Mouse (Mus musculus) hindbrain, embryonic 10.5 days (tissue): Measurements from ENCODE around the gene Olfr516. TPM values are rescaled to one million over a fixed set of nuclear protein-coding genes. Genes with fewer than 3 reads are reported as not detected.
"Not testable (repeated sequence)": the region's sequence is repeated elsewhere in the genome, so short reads cannot be mapped to it uniquely, and the experiment has no call there.

Experiments used
- DNase-seq: peaks from one replicate; pipeline ENCODE4 v3.0.0-alpha.2; 2017; ENCODE audit warnings: low spot score
- H3K27ac ChIP-seq: fragments of 300-500 bp; sonication (generic); 2 replicates; pipeline ENCODE4 v1.5.1; 2016; ENCODE audit warnings: mild to moderate bottlenecking, moderate library complexity
- H3K27me3 ChIP-seq: fragments of 300-500 bp; sonication (generic); 2 replicates; pipeline ENCODE4 v1.6.1; 2016; ENCODE audit warnings: mild to moderate bottlenecking; ENCODE audit not compliant: poor library complexity, insufficient read depth, severe bottlenecking
- H3K36me3 ChIP-seq: fragments of 300-500 bp; sonication (generic); 2 replicates; pipeline ENCODE4 v1.6.1; 2016; ENCODE audit warnings: mild to moderate bottlenecking, moderate library complexity
- H3K4me1 ChIP-seq: fragments of 300-500 bp; sonication (generic); replicated peaks from 2 replicates; pipeline ENCODE4 v1.6.1; 2016; ENCODE audit warnings: mild to moderate bottlenecking
- H3K4me3 ChIP-seq: fragments of 300-500 bp; sonication (generic); 2 replicates; pipeline ENCODE4 v1.5.1; 2016; ENCODE audit warnings: mild to moderate bottlenecking, moderate library complexity
- H3K9me3 ChIP-seq: fragments of 300-500 bp; sonication (generic); 2 replicates; pipeline ENCODE4 v1.6.1; 2016; ENCODE audit warnings: mild to moderate bottlenecking, moderate library complexity
- WGBS: fragments of 180-500 bp; shearing (Covaris S2); methylation state at CpG from one replicate; pipeline ENCODE4 v1.1.7; 2016; 5-methylcytosine and 5-hydroxymethylcytosine counted together
- polyA plus RNA-seq: library from polyadenylated mRNA; unstranded; fragments of >200 nt; fragmentation: Nextera tagmentation; extraction: Ambion mirVana; gene quantifications from 2 replicates; pipeline ENCODE4 v1.2.1, GENCODE M21; 2016

Gene Olfr516
- polyA plus RNA-seq = not detected in 2 replicates

- H3K4me1 ChIP-seq = no peaks in the 10 kb centered on the region
- no peak for DNase-seq
Observed at GRCm38 (mm10) chr7:108850429-108850828, at the start of gene Olfr516. Gene Olfr516 (minus strand): TSS chr7:108850529.

GRCm38 (mm10) chr7:108894320-108894719 lies 44.0 kb upstream of the Olfr516 start, which contains the start of gene Olfr519:
Gene Olfr519 (minus strand): TSS chr7:108894420.
- Histone ChIP-seq H3K9me3 (no peaks in the 10 kb centered on the region), H3K27me3 (no peaks in the 10 kb centered on the region), H3K27ac (no peak within 1 kb of the TSS), H3K36me3 (no peaks in the 10 kb centered on the region), H3K4me1 (no peaks in the 10 kb centered on the region), H3K4me3 (no peak within 1 kb of the TSS)
- WGBS = 89% methylated on average over 5 of the region's 5 CpGs
- no peak for DNase-seq

More at GRCm38 (mm10) chr7:108850429-108850828, at the start of gene Olfr516:
- no peaks in the 10 kb centered on the region for H3K27me3 ChIP-seq
- no peaks in the 10 kb centered on the region for H3K36me3 ChIP-seq
- H3K27ac ChIP-seq = no peak within 1 kb of the TSS
- H3K4me3 ChIP-seq = no peak within 1 kb of the TSS
- 89% methylated on average over 2 of the region's 2 CpGs for WGBS
- no peaks in the 10 kb centered on the region for H3K9me3 ChIP-seq

DNA sequence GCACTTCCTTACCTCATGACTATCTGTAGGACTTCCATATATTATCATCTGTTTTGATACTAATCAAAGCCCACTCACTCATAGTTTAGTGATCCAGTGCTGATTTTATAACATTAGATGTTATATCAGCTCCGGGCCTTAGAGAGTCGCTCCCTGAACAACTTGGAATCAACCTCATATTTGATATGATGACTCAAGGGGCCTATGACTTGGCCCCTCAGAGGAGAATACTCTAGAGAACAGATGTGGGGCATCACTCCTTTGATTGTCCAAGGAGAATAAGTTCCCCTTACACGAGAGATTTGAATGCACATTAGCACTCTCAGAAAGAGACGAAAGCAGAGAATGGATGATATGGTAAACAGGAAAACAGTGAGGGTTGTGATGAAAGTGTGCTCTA lies 34.6 kb upstream of the Olfr516 start, which contains the start of gene Olfr518:
TSS of gene Olfr518 (minus strand) at position 101 of the 400 bp plus-strand sequence.
- H3K4me3 ChIP-seq = no peak within 1 kb of the TSS
- DNase-seq = no peak
- H3K27me3 ChIP-seq = no peaks in the 10 kb centered on the region
- 81% methylated on average over 4 of the region's 4 CpGs for WGBS
- H3K36me3 ChIP-seq = no peaks in the 10 kb centered on the region
- no peak within 1 kb of the TSS for H3K27ac ChIP-seq
- H3K4me1 ChIP-seq = no peaks in the 10 kb centered on the region
- no peaks in the 10 kb centered on the region for H3K9me3 ChIP-seq

DNA sequence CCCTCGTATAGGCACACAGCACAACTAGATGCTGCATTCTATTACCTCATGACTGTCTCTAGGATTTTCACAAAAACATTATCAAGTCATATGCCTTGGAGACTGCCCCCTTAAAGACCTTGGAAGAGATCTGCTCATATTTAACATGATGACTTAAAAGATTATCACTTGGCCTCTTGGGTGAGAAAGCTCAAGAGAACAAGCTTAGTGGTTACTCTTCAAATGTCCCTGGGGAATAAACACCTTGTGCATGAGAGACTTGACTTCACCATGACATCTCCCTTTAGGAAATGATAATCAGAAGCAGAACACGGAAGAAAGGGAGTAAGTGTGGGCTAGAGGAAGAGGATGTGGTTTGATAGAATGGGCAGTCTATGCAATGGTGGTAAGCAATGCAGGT lies 21.9 kb upstream of the Olfr516 start, which contains the start of gene Olfr517:
TSS of gene Olfr517 (minus strand) at position 101 of the 400 bp plus-strand sequence.
- no peaks in the 10 kb centered on the region for H3K4me1 ChIP-seq
- no peaks in the 10 kb centered on the region for H3K36me3 ChIP-seq
- 82% methylated on average over 2 of the region's 2 CpGs for WGBS
- no peaks in the 10 kb centered on the region for H3K27me3 ChIP-seq
- no peaks in the 10 kb centered on the region for H3K9me3 ChIP-seq
- H3K4me3 ChIP-seq = no peak within 1 kb of the TSS
- H3K27ac ChIP-seq = no peak within 1 kb of the TSS
- no peak for DNase-seq

DNA sequence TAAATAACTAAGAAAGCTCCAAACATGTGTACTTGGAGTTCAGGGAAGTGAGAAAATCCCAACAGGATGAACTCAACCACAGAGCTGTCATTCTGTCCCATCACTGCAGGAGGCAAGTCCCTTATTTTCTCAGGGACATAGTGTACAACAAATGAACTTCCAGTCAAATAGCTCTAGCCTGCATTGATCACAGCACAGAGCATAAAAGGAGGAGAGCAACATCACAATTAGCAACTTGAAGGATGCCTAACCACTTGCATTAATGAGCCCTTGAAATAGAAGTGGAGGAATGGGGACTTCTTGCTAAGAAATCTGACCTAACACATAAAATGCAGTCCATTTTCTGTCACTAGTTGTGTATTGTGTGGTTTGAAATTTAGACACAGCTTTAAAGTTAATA lies 24.4 kb downstream of the Olfr516 start, which contains the start of gene Olfr514:
TSS of gene Olfr514 (minus strand) at position 101 of the 400 bp plus-strand sequence.
- Histone ChIP-seq H3K36me3 (no peaks in the 10 kb centered on the region), H3K27me3 (no peaks in the 10 kb centered on the region), H3K27ac (no peak within 1 kb of the TSS), H3K4me3 (no peak within 1 kb of the TSS), H3K4me1 (no peaks in the 10 kb centered on the region), H3K9me3 (0 out of 2 replicates have a peak, but pooled peaks cover 3% of the 10 kb centered on the region)
- DNase-seq = no peak

- H3K9me3 ChIP-seq, H3K27me3 ChIP-seq, H3K4me3 ChIP-seq, H3K27ac ChIP-seq, H3K36me3 ChIP-seq, H3K4me1 ChIP-seq: not testable (repeated sequence)
- WGBS = 53% methylated on average over 5 of the region's 5 CpGs
- DNase-seq = peak; percentile 20
Observed at GRCm38 (mm10) chr7:108814593-108815215, 35.6 kb downstream of the Olfr516 start.

DNA sequence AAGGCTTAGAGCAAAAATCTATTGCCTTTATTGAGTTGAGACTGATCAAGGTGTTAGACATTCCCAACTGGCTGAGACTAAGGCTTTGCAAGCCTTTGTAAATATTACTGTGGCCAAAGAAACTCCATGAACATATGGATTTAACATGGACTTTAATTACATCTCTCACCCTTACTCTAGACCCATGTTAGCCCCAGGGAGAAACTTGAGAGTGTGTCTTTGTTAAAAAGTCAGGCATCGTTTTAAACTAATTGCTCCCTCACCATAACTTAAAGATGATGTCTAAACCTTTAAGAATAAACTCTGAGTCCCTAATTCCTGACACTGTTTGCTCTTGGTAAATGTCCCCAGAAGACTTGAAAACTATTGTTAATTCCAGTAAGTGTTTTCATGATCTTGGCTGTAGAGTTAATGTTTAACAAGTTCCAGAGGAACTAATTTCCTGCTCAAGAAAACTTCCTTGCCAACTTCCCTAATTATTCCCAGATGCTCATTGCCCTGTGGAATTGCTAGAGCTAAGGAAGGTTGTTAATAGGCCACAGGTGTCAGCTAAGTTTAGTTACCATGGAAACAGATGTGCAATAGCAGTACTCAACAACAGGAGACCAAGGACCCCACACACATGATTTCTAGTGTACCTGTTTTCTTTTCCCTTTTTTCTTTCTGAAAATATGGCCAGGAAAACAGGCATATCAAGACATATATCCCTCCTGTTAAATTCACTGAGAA lies 53.0 kb downstream of the Olfr516 start:
- WGBS = 58% methylated on average over 1 of the region's 1 CpGs
- no peak overlapping the region for H3K4me3 ChIP-seq
- H3K27me3 ChIP-seq = no peaks in the 10 kb centered on the region
- H3K4me1 ChIP-seq = no peaks in the 10 kb centered on the region
- no peak overlapping the region for H3K27ac ChIP-seq
- no peaks in the 10 kb centered on the region for H3K9me3 ChIP-seq
- no peaks in the 10 kb centered on the region for H3K36me3 ChIP-seq
- DNase-seq = no peak

Other genes starting within 250 kb of the Olfr516 start
- gene Olfr506, start 239.7 kb downstream of the Olfr516 start, polyA plus RNA-seq = not detected in 2 replicates
- not detected in 2 replicates for gene Olfr507, start 228.7 kb downstream of the Olfr516 start, polyA plus RNA-seq
- gene Olfr508, start 220.5 kb downstream of the Olfr516 start, polyA plus RNA-seq = not detected in 2 replicates
- gene Olfr509, start 198.6 kb downstream of the Olfr516 start, polyA plus RNA-seq = not detected in 2 replicates
- gene Olfr510, start 184.1 kb downstream of the Olfr516 start, polyA plus RNA-seq = not detected in 2 replicates
- not detected in 2 replicates for gene Olfr512, start 137.2 kb downstream of the Olfr516 start, polyA plus RNA-seq
- gene Olfr513, start 99.6 kb downstream of the Olfr516 start, polyA plus RNA-seq = not detected in 2 replicates
- gene Olfr514, start 24.5 kb downstream of the Olfr516 start, polyA plus RNA-seq = not detected in 2 replicates
- gene Olfr517, start 21.9 kb upstream of the Olfr516 start, polyA plus RNA-seq = not detected in 2 replicates
- gene Olfr518, start 34.5 kb upstream of the Olfr516 start, polyA plus RNA-seq = not detected in 2 replicates
- not detected in 2 replicates for gene Olfr519, start 43.9 kb upstream of the Olfr516 start, polyA plus RNA-seq
- gene Nlrp10, start 79.6 kb upstream of the Olfr516 start, polyA plus RNA-seq = 0.15 TPM in 1 of 2 replicates, not detected in the other
- gene Eif3f, start 83.9 kb upstream of the Olfr516 start, polyA plus RNA-seq = 77.2 and 84.5 TPM in 2 replicates
- gene Tub, start 99.8 kb upstream of the Olfr516 start, polyA plus RNA-seq = 5.7 and 11.0 TPM in 2 replicates
- 17.3 and 17.6 TPM in 2 replicates for gene Ric3, start 232.8 kb upstream of the Olfr516 start, polyA plus RNA-seq